Mouse (Mus musculus) heart, adult 11 months (tissue): ENCODE measurements around the gene Pde6d.
A peak's percentile ranks its signal among the peaks of the same experiment; 100 is the strongest.

Source experiments
- DNase-seq: peaks from one replicate; pipeline ENCODE4 v3.0.0; 2022

Pde6d gene

GRCm38 (mm10) chr1:86582451-86583096 lies at the start of gene Pde6d, which contains the start of gene Cops7b:
TSS of gene Pde6d (minus strand) at chr1:86582629.
TSS of gene Cops7b (plus strand) at chr1:86582904.
- DNase-seq = peak; percentile 100

DNA sequence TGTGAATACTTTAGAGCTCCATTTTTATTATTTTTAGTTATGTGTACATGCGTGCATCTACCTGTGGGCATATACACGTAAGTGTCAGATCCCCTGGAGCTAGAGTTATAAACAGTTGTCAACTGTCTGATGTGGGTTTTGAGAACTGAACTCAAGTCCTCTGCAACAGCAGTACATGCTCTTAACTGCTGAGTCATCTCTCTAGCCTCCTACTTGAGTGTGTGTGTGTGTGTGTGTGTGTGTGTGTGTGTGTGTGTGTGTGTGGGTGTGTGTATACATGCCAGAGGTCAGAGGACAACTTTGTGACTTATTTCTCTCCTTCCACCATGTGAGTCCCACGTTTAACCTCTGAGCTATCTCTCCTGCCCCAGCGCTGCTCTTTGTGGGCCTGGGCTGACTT lies 48.1 kb upstream of the Pde6d start:
- DNase-seq = no peak

- no peak for DNase-seq
These were observed 47.5 kb upstream of the Pde6d start for GRCm38 (mm10) chr1:86629936-86630335.

DNA sequence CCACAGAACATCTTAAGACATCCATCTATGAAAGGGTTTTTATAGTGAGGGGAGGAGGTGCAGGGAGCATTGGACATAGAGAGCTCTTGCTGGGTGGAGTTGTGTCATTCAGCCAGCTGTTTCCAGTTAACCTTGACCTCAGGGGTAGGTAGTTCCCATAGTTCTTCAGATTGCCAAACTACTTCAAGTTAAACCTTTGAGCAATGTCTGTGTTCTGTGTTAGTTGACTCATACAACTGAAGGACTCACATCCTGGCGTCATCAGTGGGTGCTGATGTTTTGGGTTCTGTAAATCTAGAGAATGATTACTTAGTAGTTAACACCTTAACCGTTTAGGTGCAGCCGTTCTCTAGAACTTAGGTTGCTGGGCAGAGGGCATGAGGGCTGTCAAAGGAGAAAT lies 45.8 kb upstream of the Pde6d start:
- no peak for DNase-seq

DNA sequence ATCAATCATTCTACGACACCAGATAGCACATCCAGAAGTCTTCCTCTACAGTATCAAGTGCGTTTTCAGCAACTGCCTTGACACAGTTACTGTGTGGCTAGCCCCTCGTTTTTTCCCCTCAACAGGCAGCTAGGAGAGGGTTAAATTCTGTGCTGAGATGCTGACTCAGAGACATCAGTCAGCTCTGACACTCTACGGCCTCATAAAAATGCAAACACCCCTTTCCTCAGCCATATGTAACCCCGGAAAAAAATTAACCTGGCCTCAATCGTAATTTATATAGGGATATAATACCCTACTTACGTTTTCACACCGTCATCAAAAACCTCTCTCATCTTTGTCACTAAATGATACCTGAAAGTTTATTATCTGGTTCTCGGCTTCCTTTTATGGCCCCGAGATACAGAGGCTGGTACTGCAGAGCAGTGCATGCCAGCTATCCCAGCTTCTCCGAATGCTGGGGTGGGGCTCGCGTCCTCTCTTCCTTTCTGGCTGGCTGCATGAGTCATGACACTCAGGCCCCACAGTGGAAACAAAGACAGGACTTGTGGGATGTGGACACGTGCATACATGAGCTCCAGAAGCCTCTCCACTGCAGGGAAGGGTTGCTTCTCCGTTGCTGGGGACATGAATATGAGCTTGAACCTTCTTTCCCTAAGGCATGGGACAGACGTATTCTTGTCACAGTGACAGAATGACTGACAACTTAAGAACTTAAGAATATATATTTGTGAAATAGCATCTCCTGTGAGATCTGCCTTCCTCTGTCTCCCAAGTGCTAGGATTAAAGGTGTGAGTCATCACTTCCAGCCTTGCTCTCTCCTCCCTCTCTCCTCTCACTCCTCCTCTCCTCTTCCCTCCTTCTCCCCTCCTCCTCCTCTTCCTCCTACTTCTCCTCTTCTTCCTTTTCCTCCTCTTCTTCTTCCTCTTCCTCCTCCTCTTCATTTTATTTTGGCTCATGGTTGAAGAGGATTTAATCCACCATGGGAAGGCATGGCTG lies 40.9 kb upstream of the Pde6d start:
- DNase-seq = no peak

- DNase-seq = no peak
These were observed 39.9 kb upstream of the Pde6d start for GRCm38 (mm10) chr1:86622296-86622695.

GRCm38 (mm10) chr1:86618454-86619125 lies 36.2 kb upstream of the Pde6d start:
- DNase-seq = no peak

- no peak for DNase-seq
These were observed 31.8 kb upstream of the Pde6d start for GRCm38 (mm10) chr1:86614269-86614668.

GRCm38 (mm10) chr1:86612081-86612480 lies 29.7 kb upstream of the Pde6d start:
- DNase-seq = no peak

GRCm38 (mm10) chr1:86610954-86611353 lies 28.5 kb upstream of the Pde6d start:
- no peak for DNase-seq

GRCm38 (mm10) chr1:86600117-86600516 lies 17.7 kb upstream of the Pde6d start:
- DNase-seq = no peak

DNA sequence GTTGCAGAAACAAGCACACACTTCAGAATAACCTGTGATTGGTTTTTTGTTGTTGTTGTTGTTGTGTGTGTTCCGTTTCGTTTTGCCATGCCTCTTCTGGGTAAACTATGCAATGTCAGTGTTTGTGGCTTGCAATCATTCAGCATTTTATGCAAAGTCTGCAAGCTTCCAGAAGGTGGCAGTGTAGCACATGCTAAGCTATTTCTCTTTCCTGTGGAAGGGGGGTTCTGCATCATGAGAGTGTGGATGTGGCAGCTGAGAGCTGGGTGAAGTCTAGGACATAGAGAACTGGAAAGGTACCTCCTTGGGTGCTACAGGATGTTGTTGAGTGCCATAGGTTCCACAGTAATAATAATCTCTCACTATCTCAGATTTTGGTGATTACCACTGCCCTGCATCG lies 16.1 kb upstream of the Pde6d start:
- no peak for DNase-seq

- DNase-seq = no peak
These were observed 14.1 kb upstream of the Pde6d start for GRCm38 (mm10) chr1:86596512-86596911.

- DNase-seq = no peak
These were observed 12.9 kb upstream of the Pde6d start for GRCm38 (mm10) chr1:86595315-86595714.

DNA sequence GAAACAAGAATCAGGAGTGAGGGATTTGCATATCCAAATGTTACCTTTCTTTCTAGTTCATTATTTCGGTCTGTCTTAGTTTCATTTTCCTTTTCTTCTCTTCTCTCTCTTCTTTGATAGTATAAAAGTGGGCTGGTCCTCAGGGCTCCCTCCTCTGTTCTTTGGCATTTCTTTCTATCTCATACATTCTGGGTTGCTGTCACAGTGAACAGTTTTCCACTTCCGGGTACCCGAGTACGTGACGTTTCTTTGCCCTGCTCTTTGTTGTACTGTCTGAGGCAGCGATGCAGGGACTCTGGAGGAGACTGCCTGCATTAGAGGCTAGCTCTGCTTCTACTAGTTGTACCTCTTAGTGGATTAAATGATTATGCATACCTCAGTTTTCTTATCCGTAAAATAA lies 12.1 kb upstream of the Pde6d start:
- DNase-seq = no peak

DNA sequence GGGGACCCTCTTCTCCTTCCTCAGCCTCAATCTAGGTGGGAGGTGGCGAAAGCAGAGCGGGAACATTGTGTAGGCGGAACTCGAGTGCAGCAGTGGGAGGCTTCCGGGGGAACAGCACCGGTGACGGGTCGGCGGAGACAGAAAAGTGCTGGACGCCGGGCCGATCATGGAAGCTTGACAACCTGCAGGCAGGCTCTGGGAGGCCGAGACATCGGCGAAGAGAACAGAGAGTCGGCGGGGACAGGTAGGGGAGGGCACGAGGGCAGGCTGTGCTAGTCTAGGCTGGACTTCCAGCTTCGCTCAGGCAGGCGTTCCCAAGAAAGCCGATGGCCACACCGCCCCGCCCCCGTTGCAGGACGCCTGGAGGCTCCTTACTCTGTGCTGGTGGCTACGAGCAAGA lies 4.6 kb upstream of the Pde6d start:
- peak; percentile 96 for DNase-seq

GRCm38 (mm10) chr1:86583709-86584108 lies 1.3 kb upstream of the Pde6d start:
- no peak for DNase-seq

- DNase-seq = no peak
These were observed 558 bp downstream of the Pde6d start for GRCm38 (mm10) chr1:86581692-86582450.

GRCm38 (mm10) chr1:86580426-86580825 lies 2.0 kb downstream of the Pde6d start:
- DNase-seq = no peak

DNA sequence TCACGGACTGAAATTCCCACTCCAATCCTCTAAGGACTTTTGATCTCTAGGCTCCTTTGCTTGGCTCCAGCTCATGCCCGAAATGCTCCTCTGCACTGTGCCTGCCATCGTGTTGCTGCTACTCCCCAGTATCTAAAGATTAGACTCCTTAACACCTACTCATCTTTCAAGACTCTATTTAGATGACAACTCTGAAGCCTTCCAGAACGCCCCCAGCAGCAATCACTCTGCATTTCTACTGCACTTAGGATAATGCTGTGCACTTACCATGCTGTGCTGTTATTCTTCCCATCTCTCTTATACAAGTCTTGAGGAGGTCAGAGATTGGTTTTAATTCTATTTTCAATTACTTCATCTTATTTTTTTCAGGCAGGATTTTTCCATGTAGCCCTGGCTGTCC lies 10.5 kb downstream of the Pde6d start:
- DNase-seq = no peak

- no peak for DNase-seq
These were observed 11.0 kb downstream of the Pde6d start for GRCm38 (mm10) chr1:86571381-86571780.

- DNase-seq = no peak
These were observed 13.1 kb downstream of the Pde6d start for GRCm38 (mm10) chr1:86569292-86569860.
